Mouse (Mus musculus) left cerebral cortex, adult 2 months (tissue): ENCODE data around the gene Nhlrc2. TPM values are rescaled to one million over a fixed set of nuclear protein-coding genes. Genes with fewer than 3 reads are reported as not detected.
A peak's percentile ranks its signal among the peaks of the same experiment; 100 is the strongest.

Source experiments
- DNase-seq, 2 experiments: peaks; one replicate each; pipeline ENCODE4 v3.0.0; 2021 to 2022; ENCODE audit warnings: low spot score in 2 of 2, mixed read lengths in 1 of 2; ENCODE audit errors: extremely low spot score in 1 of 2
- H3K27ac ChIP-seq: fragments of 200-600 bp; 2 replicates; pipeline ENCODE4 v1.8.1; 2022
- H3K4me3 ChIP-seq: fragments of 200-600 bp; 2 replicates; pipeline ENCODE4 v1.8.1; 2022
- CTCF ChIP-seq: fragments of 200-600 bp; IDR thresholded peaks from 2 replicates; pipeline ENCODE4 v1.8.1; 2022; ENCODE audit warnings: antibody characterized with exemption, mild to moderate bottlenecking, moderate library complexity
- intact Hi-C: fragments of 180-260 bp; cut with DNase I; formaldehyde crosslinking; loops from one replicate; pipeline ENCODE4 v1.15.1; 2025
- total RNA-seq, 2 experiments: library from RNA; stranded (reverse); gene quantifications; 2 replicates each; pipeline ENCODE4 v1.2.3; 2021

Gene Nhlrc2
- total RNA-seq, 2 experiments from 2014 or later: 13.1 to 15.1 TPM

DNA sequence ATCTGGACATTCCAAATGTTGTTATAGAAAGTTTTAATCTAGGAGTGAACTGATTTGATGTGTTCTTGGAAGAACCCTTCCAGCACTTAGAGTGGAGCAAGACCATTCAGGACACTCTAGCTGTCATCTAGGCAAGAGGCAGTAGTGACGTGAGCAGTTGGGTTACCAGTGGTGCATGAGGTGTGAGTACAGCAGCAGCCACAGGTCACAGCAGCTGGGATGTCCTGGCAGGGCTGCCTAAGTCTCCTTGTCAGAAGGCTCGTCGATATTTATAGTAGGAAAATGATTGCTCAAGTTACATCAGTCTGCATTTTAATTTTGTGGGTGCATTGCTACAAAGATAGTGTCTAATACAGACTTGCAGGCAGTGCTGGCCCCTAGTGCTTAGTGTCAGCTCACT, 42.2 kb downstream of the Nhlrc2 start:
- no peak for TF ChIP-seq CTCF
- H3K27ac ChIP-seq: no peak overlapping the region
- DNase-seq: no peak
- intact Hi-C loops: no loop called here
- H3K4me3 ChIP-seq: no peak overlapping the region

- TF ChIP-seq CTCF: no peak
- no peak for DNase-seq
- no peak overlapping the region for H3K27ac ChIP-seq
- no peak overlapping the region for H3K4me3 ChIP-seq
- intact Hi-C loops: no loop called here
Measured at GRCm38 (mm10) chr19:56592472-56592871, 44.4 kb downstream of the Nhlrc2 start.

DNA sequence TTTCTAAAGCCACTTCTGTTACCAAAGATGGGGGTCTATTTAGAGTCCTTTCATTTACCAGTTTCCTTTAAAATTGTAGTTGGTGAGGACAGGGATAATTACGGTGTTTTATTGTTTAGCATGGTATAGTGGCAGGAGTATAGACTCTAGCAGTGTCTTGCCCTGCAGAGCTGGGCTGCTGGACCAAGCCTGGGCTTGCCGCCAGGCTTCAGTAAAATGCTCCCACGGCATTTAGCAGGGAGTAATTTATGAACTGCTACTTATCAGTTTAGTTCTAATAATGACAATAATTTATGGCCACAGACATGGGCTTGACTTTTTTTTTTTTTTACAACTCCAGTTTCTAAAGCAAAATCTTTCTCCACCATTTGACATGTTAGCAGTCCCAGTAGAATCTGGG, 51.9 kb downstream of the Nhlrc2 start:
- intact Hi-C loops: no loop called here
- no peak for DNase-seq
- no peak overlapping the region for H3K27ac ChIP-seq
- no peak overlapping the region for H3K4me3 ChIP-seq
- TF ChIP-seq CTCF: no peak

GRCm38 (mm10) chr19:56600797-56601196, 52.7 kb downstream of the Nhlrc2 start:
- no peak for TF ChIP-seq CTCF
- Histone ChIP-seq H3K4me3 (no peak overlapping the region), H3K27ac (no peak overlapping the region)
- intact Hi-C loops: no loop called here
- DNase-seq: no peak

DNA sequence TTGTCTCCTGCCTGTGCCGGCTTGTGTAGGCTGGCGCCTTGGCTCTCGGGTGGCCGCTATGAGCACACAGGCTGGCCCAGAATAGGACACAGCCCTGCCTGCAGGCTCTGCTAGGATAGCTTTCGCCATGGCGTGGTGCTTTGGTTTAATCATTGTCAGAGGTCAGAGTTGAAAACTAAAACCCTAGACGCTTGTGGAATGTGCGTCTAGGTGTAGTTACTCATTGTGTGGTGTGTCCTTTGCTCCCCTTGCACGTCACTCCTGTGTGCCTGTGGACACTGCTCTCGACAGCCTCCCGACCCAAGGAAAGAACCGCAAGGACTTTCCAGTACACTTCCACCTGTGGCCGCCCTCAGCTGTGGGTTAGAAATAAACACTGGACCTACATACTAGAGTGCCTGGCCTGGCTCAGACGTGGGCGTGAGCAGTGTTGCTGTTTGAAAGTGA, 53.9 kb downstream of the Nhlrc2 start:
- Histone ChIP-seq H3K27ac (no peak overlapping the region), H3K4me3 (no peak overlapping the region)
- intact Hi-C loops: no loop called here
- DNase-seq: no peak
- TF ChIP-seq CTCF: no peak

GRCm38 (mm10) chr19:56608946-56609345, 60.9 kb downstream of the Nhlrc2 start:
- DNase-seq: no peak
- intact Hi-C loops: no loop called here
- Histone ChIP-seq H3K27ac (no peak overlapping the region), H3K4me3 (no peak overlapping the region)
- TF ChIP-seq CTCF: no peak

GRCm38 (mm10) chr19:56614131-56614530, 66.1 kb downstream of the Nhlrc2 start:
- Histone ChIP-seq H3K27ac (no peak overlapping the region), H3K4me3 (no peak overlapping the region)
- intact Hi-C loops: no loop called here
- TF ChIP-seq CTCF: no peak
- DNase-seq: no peak

GRCm38 (mm10) chr19:56618845-56619244, 70.8 kb downstream of the Nhlrc2 start:
- TF ChIP-seq CTCF: peak; percentile 10
- Histone ChIP-seq H3K27ac (peak overlapping the region; percentile 80), H3K4me3 (no peak overlapping the region)
- DNase-seq: peak; percentile 30 to 32
- intact Hi-C loops: no loop called here

DNA sequence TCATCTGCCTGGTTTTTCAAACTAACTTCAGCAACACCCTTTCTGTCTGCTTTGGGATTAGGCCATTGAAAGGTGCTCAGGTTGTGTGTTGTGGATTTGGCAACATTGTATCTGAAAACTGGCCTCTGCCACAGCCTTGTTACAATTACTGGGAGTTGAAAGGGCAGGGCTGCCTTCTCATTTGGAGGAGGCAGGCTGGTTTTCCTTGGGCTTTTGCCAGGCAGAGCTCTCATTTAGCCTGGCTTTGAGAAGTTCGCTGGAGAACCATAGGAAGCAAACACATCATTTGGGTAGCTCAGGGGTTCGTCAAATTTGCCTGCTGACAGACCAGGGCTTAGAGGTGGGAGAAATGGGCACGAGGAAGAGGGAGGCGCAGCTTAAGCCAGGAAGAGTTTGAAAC, 71.5 kb downstream of the Nhlrc2 start:
- Histone ChIP-seq H3K4me3 (no peak overlapping the region), H3K27ac (peak overlapping the region; percentile 80; the same call in 1 of the 2 replicates)
- intact Hi-C loops: no loop called here
- TF ChIP-seq CTCF: no peak
- no peak for DNase-seq

DNA sequence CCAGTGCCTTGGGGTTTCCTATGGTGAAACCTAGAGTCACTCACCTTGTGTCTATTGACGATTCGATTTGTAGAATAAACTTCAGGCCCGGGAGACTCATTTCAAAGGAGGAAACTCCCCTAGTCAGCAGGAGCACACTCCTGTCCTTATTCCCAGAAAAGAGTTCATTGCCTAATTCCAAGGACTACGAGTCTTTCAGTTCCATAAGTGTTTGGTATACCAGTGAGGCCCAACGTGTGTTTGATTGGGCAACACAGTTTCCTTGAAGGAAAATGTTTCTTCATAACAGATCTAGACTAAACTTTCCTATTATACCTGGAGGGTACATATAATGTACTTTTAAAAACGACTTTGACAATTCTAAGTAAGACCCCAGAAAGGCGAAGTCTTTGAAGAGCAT, 73.8 kb downstream of the Nhlrc2 start:
- TF ChIP-seq CTCF: no peak
- Histone ChIP-seq H3K4me3 (no peak overlapping the region), H3K27ac (no peak overlapping the region)
- no peak for DNase-seq
- intact Hi-C loops: loop anchor here (5.0 kb wide), 1 partner anchor 75 kb away; no protein-coding TSS in a partner anchor

- TF ChIP-seq CTCF: no peak
- intact Hi-C loops: no loop called here
Measured at GRCm38 (mm10) chr19:56627881-56628472, 79.9 kb downstream of the Nhlrc2 start.

GRCm38 (mm10) chr19:56629647-56630046, 81.6 kb downstream of the Nhlrc2 start:
- DNase-seq: no peak
- no peak for TF ChIP-seq CTCF
- Histone ChIP-seq H3K4me3 (no peak overlapping the region), H3K27ac (no peak overlapping the region)
- intact Hi-C loops: no loop called here

More at GRCm38 (mm10) chr19:56627881-56628472, 79.9 kb downstream of the Nhlrc2 start:
- no peak overlapping the region for H3K27ac ChIP-seq
- no peak for DNase-seq
- no peak overlapping the region for H3K4me3 ChIP-seq

DNA sequence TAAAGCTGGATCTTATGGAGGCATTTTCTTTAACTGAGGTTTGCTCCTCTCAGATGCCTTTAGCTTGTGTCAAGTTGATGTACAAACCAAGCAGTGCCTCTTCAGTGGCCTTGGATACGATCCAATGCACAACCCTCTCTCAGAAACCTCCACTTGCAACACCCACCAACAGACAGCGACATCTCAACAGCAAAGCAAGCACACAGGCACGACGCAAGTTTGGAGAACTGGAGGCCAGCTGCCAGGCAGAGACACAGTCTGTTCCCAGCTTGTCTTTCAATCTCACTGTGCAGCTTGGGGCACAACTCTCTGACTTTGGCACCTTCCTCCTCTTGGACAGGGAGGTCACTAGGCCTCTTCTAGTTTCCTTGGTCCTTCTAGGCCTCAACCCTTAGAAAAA, 83.0 kb downstream of the Nhlrc2 start:
- DNase-seq: no peak
- TF ChIP-seq CTCF: no peak
- no peak overlapping the region for H3K27ac ChIP-seq
- intact Hi-C loops: no loop called here
- H3K4me3 ChIP-seq: no peak overlapping the region
